ENCODE assay signal across 39 mouse cellular contexts in the genomic region with DNA sequence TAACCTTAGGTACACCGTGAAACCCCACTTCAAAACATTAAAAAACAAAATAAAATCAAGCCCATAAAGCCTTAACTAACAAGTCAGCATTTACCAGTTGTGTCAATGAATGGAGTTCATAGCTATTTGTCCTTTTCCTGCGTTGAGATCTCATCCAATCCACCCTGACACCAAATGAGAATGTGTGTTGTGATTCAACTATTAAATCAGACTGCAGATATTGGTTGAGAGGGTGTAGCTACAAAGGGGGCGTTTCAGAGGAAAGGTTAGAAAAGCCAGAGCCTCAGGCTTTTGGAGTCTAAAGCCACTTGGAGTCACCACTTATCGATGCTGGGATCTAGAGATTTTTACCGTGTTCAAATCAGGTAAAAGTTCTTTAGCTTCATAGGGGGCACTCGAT. TPM values are rescaled to one million over a fixed set of nuclear protein-coding genes. Genes with fewer than 3 reads are reported as not detected.
"Had no signal": no experiment of that assay in that cellular context is flagged by ENCODE, and none has a peak within 500 bp of the region (broad histone marks: within the 10 kb centered on the region; RNA-seq: fewer than 3 reads in every experiment).

A gene (plus strand): TSS at position 301 of the 400 bp plus-strand sequence.

- H3K9me3 ChIP-seq: heart, embryonic 12.5 days; heart, embryonic 13.5 days; heart, embryonic 15.5 days; hindbrain, embryonic 10.5 days; hindbrain, embryonic 12.5 days; hindbrain, embryonic 13.5 days; hindbrain, embryonic 15.5 days; intestine, embryonic 15.5 days; kidney, embryonic 15.5 days had no signal

- H3K36me3 ChIP-seq: heart, embryonic 12.5 days; heart, embryonic 13.5 days; heart, embryonic 15.5 days; hindbrain, embryonic 10.5 days; hindbrain, embryonic 12.5 days; hindbrain, embryonic 13.5 days; hindbrain, embryonic 15.5 days; intestine, embryonic 15.5 days; kidney, embryonic 15.5 days had no signal

- H3K9ac ChIP-seq: heart, embryonic 12.5 days; heart, embryonic 13.5 days; heart, embryonic 15.5 days; hindbrain, embryonic 12.5 days; hindbrain, embryonic 13.5 days; hindbrain, embryonic 14.5 days; hindbrain, embryonic 15.5 days; intestine, embryonic 15.5 days; kidney, embryonic 15.5 days had no signal

- DNase-seq: heart, postnatal 10 days; heart, postnatal 14 days; heart, postnatal 36 days; heart, postnatal 4 days; kidney, adult 11 months; kidney, adult 18-20 months; kidney, adult 2 months; kidney, adult 8-10 months; kidney, adult 9 months; kidney, postnatal 10 days; kidney, postnatal 14 days; kidney, postnatal 25 days; kidney, postnatal 36 days; kidney, postnatal 4 days; layer of hippocampus, adult 9-11 months; layer of hippocampus, postnatal 36 days had no signal

- H3K4me3 ChIP-seq: heart, embryonic 12.5 days; heart, embryonic 13.5 days; heart, embryonic 15.5 days; hindbrain, embryonic 10.5 days; hindbrain, embryonic 12.5 days; hindbrain, embryonic 13.5 days; hindbrain, embryonic 15.5 days; intestine, embryonic 15.5 days; kidney, embryonic 15.5 days; layer of hippocampus, adult 2 months; left cerebral cortex, adult 2 months had no signal

- H3K27ac ChIP-seq: heart, embryonic 13.5 days; heart, embryonic 15.5 days; hindbrain, embryonic 10.5 days; hindbrain, embryonic 12.5 days; hindbrain, embryonic 13.5 days; hindbrain, embryonic 14.5 days; hindbrain, embryonic 15.5 days; hindbrain, postnatal 0 days; intestine, embryonic 15.5 days; kidney, embryonic 15.5 days; kidney, postnatal 0 days; layer of hippocampus, adult 2 months; left cerebral cortex, adult 2 months had no signal

- H3K4me1 ChIP-seq: heart, embryonic 12.5 days; heart, embryonic 13.5 days; heart, embryonic 15.5 days; hindbrain, embryonic 10.5 days; hindbrain, embryonic 12.5 days; hindbrain, embryonic 13.5 days; hindbrain, embryonic 15.5 days; intestine, embryonic 15.5 days; kidney, embryonic 15.5 days had no signal

RNA-seq across cellular contexts. Expression of the gene that starts here (rescaled TPM):
- total RNA-seq: heart, postnatal 10 days; heart, postnatal 14 days; heart, postnatal 25 days; heart, postnatal 36 days; heart, postnatal 4 days; hematopoietic stem cell, adult 5-6 weeks; hindbrain, postnatal 0 days; layer of hippocampus, adult 18-20 months; layer of hippocampus, adult 2 months; layer of hippocampus, adult 8-10 months; layer of hippocampus, postnatal 10 days; layer of hippocampus, postnatal 14 days; layer of hippocampus, postnatal 25 days; layer of hippocampus, postnatal 36 days; left cerebral cortex, adult 18-20 months; left cerebral cortex, adult 2 months; left cerebral cortex, adult 8-10 months had no signal
